ENCODE assay signal across 9 mouse cellular contexts in the genomic region with DNA sequence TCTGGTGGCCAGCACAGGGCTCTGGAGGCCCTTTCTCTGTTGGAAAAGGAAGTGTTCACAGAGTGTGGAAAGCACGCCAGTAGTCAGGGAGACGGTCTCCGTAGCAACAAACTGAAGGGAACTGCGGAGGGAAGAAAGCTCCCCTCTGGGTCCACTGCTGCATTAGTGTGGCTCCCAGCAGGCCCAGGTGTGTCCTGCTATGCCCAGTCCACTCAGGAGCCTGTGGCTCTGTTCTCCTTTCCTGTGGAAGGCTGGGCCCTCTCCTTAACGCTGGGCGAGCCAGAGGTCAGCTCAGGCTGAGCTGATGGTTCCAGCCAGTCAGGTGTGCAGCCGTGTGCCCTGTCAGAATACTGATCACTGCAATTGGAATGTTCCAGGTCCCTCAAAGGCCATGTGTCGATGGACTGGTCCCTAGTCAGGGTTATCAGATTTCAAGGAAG. TPM values are rescaled to one million over a fixed set of nuclear protein-coding genes. Genes with fewer than 3 reads are reported as not detected.
A peak's percentile ranks its signal among the peaks of the same experiment; 100 is the strongest.
DNase-seq lines count a peak whose midpoint lies in the region; ATAC-seq lines count a peak whose summit lies in the region.
"Had no signal": no experiment of that assay in that cellular context is flagged by ENCODE, and none has a peak within 500 bp of the region (broad histone marks: within the 10 kb centered on the region; RNA-seq: fewer than 3 reads in every experiment).

No protein-coding gene starts in this region.

- H3K27ac ChIP-seq in forebrain, embryonic 15.5 days (replicated peaks): 0 out of 2 replicates have a peak overlapping the region, but pooled peaks have one; percentile 13
- H3K27ac ChIP-seq in midbrain, embryonic 11.5 days (ENCODE audit: low read depth, low read length): no peak overlapping the region

- no peak overlapping the region for H3K4me2 ChIP-seq in forebrain, embryonic 15.5 days (replicated peaks)
- no peak overlapping the region for H3K4me2 ChIP-seq in midbrain, embryonic 11.5 days

- WGBS in forebrain, embryonic 15.5 days: 27% methylated on average over 8 of the region's 8 CpGs
- WGBS in midbrain, embryonic 11.5 days: 33% methylated on average over 8 of the region's 8 CpGs

- H3K9ac ChIP-seq in forebrain, embryonic 15.5 days (replicated peaks): no peak overlapping the region
- H3K9ac ChIP-seq in midbrain, embryonic 11.5 days (ENCODE audit: low read length): no peak overlapping the region

- H3K36me3 ChIP-seq in forebrain, embryonic 15.5 days: no peaks in the 10 kb centered on the region
- no peaks in the 10 kb centered on the region for H3K36me3 ChIP-seq in midbrain, embryonic 11.5 days (ENCODE audit: control insufficient read depth, insufficient read depth, low read length)

- no peaks in the 10 kb centered on the region for H3K27me3 ChIP-seq in forebrain, embryonic 15.5 days
- no peaks in the 10 kb centered on the region for H3K27me3 ChIP-seq in midbrain, embryonic 11.5 days (ENCODE audit: control insufficient read depth, insufficient read depth, low read length)

- H3K9me3 ChIP-seq in forebrain, embryonic 15.5 days: no peaks in the 10 kb centered on the region
- no peaks in the 10 kb centered on the region for H3K9me3 ChIP-seq in midbrain, embryonic 11.5 days (ENCODE audit: control insufficient read depth, low read length)

- DNase-seq in embryo, embryonic 10.5 days (ENCODE audit: low spot score): peak; percentile 82
- peak; percentile 66 to 74 for DNase-seq in heart, postnatal 14 days
- peak; percentile 49 to 65 for DNase-seq in layer of hippocampus, adult 8-10 months (ENCODE audit: low spot score in 2 of 2)
- DNase-seq in midbrain, embryonic 11.5 days (ENCODE audit: low spot score, missing footprints): peak; percentile 93
- no peak for DNase-seq in yolk sac, embryonic 10.5 days (ENCODE audit: low spot score)
- DNase-seq in cerebellum, postnatal 36 days: no peak
- no peak for DNase-seq in spleen, postnatal 4 days (ENCODE audit: low spot score in 2 of 2)

- H3K4me1 ChIP-seq in forebrain, embryonic 15.5 days: peaks cover 6% of the 10 kb centered on the region; the same call in 1 of the 2 replicates
- H3K4me1 ChIP-seq in midbrain, embryonic 11.5 days (ENCODE audit: control insufficient read depth, insufficient read depth, low read length): peaks cover 2% of the 10 kb centered on the region; the same call in 1 of the 2 replicates

- intact Hi-C loops in heart, postnatal 14 days (cut with DNase I): no loop called here

- H3K4me3 ChIP-seq in forebrain, embryonic 15.5 days: no peak overlapping the region
- no peak overlapping the region for H3K4me3 ChIP-seq in midbrain, embryonic 11.5 days (ENCODE audit: low read depth, low read length)

- peak; percentile 88 for ATAC-seq in forebrain, embryonic 15.5 days (replicated peaks)
- peak; percentile 79 for ATAC-seq in midbrain, embryonic 11.5 days (ENCODE audit: low FRiP score)
- ATAC-seq: Patski had no signal

RNA-seq across cellular contexts. Expression of a gene that starts 24.5 kb away (rescaled TPM):
- polyA plus RNA-seq in forebrain, embryonic 15.5 days (2015; fragmentation: Nextera tagmentation; extraction: Ambion mirVana): 1.8 and 2.2 TPM in 2 replicates
- total RNA-seq in heart, postnatal 14 days (2021): 10 to 100 TPM; 40.0 to 43.0 TPM
- total RNA-seq in layer of hippocampus, adult 8-10 months (2022): 1 to 10 TPM; 2.0 to 3.9 (median 2.7) TPM
- 2.8 and 3.2 TPM in 2 replicates for polyA plus RNA-seq in midbrain, embryonic 11.5 days (2014; fragmentation: Nextera tagmentation; extraction: Ambion mirVana)
- polyA plus RNA-seq: Patski had no signal

RNA-seq across cellular contexts. Expression of a gene that starts 58.8 kb away (rescaled TPM):
- 116 TPM in 2 replicates for polyA plus RNA-seq in forebrain, embryonic 15.5 days (2015; fragmentation: Nextera tagmentation; extraction: Ambion mirVana)
- 100 to 1,000 TPM in 1 of 2 experiments, 10 to 100 TPM in 1; 98.1 to 101 TPM for total RNA-seq in heart, postnatal 14 days (2021)
- 10 to 100 TPM; 88.7 to 96.2 (median 93.5) TPM for total RNA-seq in layer of hippocampus, adult 8-10 months (2022)
- polyA plus RNA-seq in midbrain, embryonic 11.5 days (2014; fragmentation: Nextera tagmentation; extraction: Ambion mirVana): 60.1 and 63.8 TPM in 2 replicates

Comparison
In these comparisons a context has a peak if more than half of its experiments do, and no peak if none do; other contexts are left out.
1. DNase-seq: peak in embryo, embryonic 10.5 days (single experiment), heart, postnatal 14 days (2 of 2), layer of hippocampus, adult 8-10 months (2 of 2) and midbrain, embryonic 11.5 days (single experiment); none in yolk sac, embryonic 10.5 days (single experiment), cerebellum, postnatal 36 days (0 of 2) and spleen, postnatal 4 days (0 of 2).
2. RNA of a gene that starts 24.5 kb away (total RNA-seq): 40.0 to 43.0 TPM in heart, postnatal 14 days; 2.0 to 3.9 TPM in layer of hippocampus, adult 8-10 months; every median in the first group is over 4 times any median in the second.